Mouse (Mus musculus): ENCODE results near the gene Asb9. TPM values are rescaled to one million over a fixed set of nuclear protein-coding genes. Genes with fewer than 3 reads are reported as not detected.
A peak's percentile ranks its signal among the peaks of the same experiment; 100 is the strongest.

Gene Asb9
- polyA plus RNA-seq (2014; fragmentation: Nextera tagmentation; extraction: Ambion mirVana) = 0.86 and 1.1 TPM in 2 replicates

DNA sequence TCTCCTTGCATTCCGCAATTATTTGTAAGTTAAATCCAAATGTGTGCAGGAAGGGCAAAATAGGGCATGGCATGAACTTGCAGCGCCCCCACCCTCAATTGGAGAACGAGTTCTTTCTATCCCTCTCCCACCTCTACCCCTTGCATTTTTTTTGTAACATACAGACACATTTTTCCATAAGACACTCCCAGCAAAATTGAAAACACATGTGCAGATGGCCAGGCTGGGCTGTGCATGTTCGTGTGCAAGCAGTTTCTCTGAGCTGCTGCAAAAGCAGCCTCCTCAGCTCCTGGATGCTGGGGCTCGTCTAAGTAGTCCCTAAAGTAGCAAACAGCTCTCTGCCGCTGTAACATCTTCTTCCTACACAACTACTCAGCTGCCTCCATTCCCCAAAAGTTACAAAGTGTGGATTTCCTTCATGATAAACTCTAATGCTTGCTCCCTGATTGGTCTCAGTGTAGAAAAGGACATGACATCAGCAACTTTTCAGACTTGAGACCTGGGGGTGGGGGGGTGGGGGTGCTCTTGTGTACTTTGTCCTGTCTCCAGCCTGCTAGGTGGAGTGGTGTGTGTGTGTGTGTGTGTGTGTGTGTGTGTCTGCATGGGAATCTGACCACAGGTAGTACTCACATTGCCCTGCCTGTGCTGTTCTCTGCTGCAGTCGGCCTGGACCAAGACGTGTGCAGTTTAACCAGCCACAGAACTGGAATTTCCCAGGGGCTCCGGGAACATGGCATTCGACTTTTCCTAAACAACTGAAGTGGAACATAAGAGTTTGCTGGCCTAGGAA lies at the start of gene Asb9:
TSS of gene Asb9 (plus strand) at position 619 of the 790 bp plus-strand sequence.
- 75% methylated on average over 10 of the region's 10 CpGs for WGBS

DNA sequence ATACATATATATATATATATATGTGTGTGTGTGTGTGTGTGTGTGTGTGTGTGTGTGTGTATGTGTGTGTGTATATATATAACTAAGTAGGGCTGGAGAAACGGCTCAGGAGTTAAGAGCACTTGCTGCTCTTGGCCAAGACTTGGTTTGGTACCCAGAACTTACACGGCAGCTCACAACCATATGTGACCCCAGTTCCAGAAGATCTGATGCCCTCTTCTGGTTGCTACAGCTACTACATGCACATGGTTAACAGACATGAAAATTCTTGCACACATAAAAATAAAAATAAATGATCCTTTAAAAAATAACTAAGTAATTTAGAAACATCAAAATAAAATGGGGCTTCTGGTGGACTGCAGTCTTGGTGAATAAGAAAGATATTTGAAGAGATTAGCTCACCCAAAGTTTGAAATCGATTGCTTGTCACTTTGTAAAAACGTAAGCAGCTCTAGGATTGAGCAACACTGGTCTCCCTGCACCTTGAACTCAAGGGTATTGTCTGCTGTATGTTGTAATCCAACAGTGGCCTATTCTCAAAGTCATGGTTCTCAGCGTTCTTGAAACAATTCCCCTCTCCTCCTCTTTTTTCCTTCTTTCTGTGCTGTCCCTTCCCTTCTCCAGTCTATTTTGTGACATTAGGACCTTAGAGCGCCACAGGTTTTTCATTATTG lies 46.8 kb upstream of the Asb9 start:
- no peaks in the 10 kb centered on the region for H3K9me3 ChIP-seq (ENCODE audit: control insufficient read depth, low read length)
- no peaks in the 10 kb centered on the region for H3K4me1 ChIP-seq (replicated peaks; ENCODE audit: control insufficient read depth, insufficient read depth, low read length)
- no peak for DNase-seq (ENCODE audit: low spot score)
- no peak for ATAC-seq (ENCODE audit: low FRiP score)
- H3K36me3 ChIP-seq (ENCODE audit: control insufficient read depth, insufficient read depth, low read length) = no peaks in the 10 kb centered on the region
- no peak overlapping the region for H3K4me3 ChIP-seq (ENCODE audit: low read depth, low read length)
- no peak overlapping the region for H3K27ac ChIP-seq (ENCODE audit: low read depth, low read length)
- H3K9ac ChIP-seq (ENCODE audit: low read depth, low read length) = no peak overlapping the region
- no peak overlapping the region for H3K4me2 ChIP-seq (replicated peaks; ENCODE audit: low read depth, low read length)
- 69% methylated on average over 6 of the region's 6 CpGs for WGBS
- no peaks in the 10 kb centered on the region for H3K27me3 ChIP-seq (ENCODE audit: control insufficient read depth, insufficient read depth, low read length)

More for the DNA sequence above, at the start of gene Asb9:
- Histone ChIP-seq H3K27me3 (ENCODE audit: control insufficient read depth, insufficient read depth, low read length) (no peaks in the 10 kb centered on the region), H3K4me3 (ENCODE audit: low read depth, low read length) (no peak within 1 kb of the TSS), H3K9ac (ENCODE audit: low read depth, low read length) (no peak within 1 kb of the TSS), H3K27ac (ENCODE audit: low read depth, low read length) (no peak within 1 kb of the TSS), H3K36me3 (ENCODE audit: control insufficient read depth, insufficient read depth, low read length) (no peaks in the 10 kb centered on the region), H3K4me1 (replicated peaks; ENCODE audit: control insufficient read depth, insufficient read depth, low read length) (no peaks in the 10 kb centered on the region), H3K9me3 (ENCODE audit: control insufficient read depth, low read length) (no peaks in the 10 kb centered on the region), H3K4me2 (replicated peaks; ENCODE audit: low read depth, low read length) (no peak within 1 kb of the TSS)
- DNase-seq (ENCODE audit: low spot score) (peak; percentile 2), ATAC-seq (ENCODE audit: low FRiP score) (no peak)

GRCm38 (mm10) chrX:164502258-164502657 lies 3.9 kb upstream of the Asb9 start:
- WGBS = 89% methylated on average over 2 of the region's 2 CpGs
- H3K36me3 ChIP-seq (ENCODE audit: control insufficient read depth, insufficient read depth, low read length) = no peaks in the 10 kb centered on the region
- H3K9me3 ChIP-seq (ENCODE audit: control insufficient read depth, low read length) = no peaks in the 10 kb centered on the region
- no peaks in the 10 kb centered on the region for H3K4me1 ChIP-seq (replicated peaks; ENCODE audit: control insufficient read depth, insufficient read depth, low read length)
- no peak overlapping the region for H3K4me3 ChIP-seq (ENCODE audit: low read depth, low read length)
- ATAC-seq (ENCODE audit: low FRiP score) (no peak), DNase-seq (ENCODE audit: low spot score) (no peak)
- H3K4me2 ChIP-seq (replicated peaks; ENCODE audit: low read depth, low read length) = no peak overlapping the region
- H3K27me3 ChIP-seq (ENCODE audit: control insufficient read depth, insufficient read depth, low read length) = no peaks in the 10 kb centered on the region
- no peak overlapping the region for H3K9ac ChIP-seq (ENCODE audit: low read depth, low read length)
- H3K27ac ChIP-seq (ENCODE audit: low read depth, low read length) = no peak overlapping the region

- 84% methylated on average over 4 of the region's 4 CpGs for WGBS
- Histone ChIP-seq H3K36me3 (ENCODE audit: control insufficient read depth, insufficient read depth, low read length) (no peaks in the 10 kb centered on the region), H3K4me2 (replicated peaks; ENCODE audit: low read depth, low read length) (no peak overlapping the region), H3K9me3 (ENCODE audit: control insufficient read depth, low read length) (no peaks in the 10 kb centered on the region), H3K9ac (ENCODE audit: low read depth, low read length) (no peak overlapping the region), H3K4me1 (replicated peaks; ENCODE audit: control insufficient read depth, insufficient read depth, low read length) (no peaks in the 10 kb centered on the region), H3K4me3 (ENCODE audit: low read depth, low read length) (no peak overlapping the region), H3K27ac (ENCODE audit: low read depth, low read length) (no peak overlapping the region), H3K27me3 (ENCODE audit: control insufficient read depth, insufficient read depth, low read length) (no peaks in the 10 kb centered on the region)
- no peak for ATAC-seq (ENCODE audit: low FRiP score)
- DNase-seq (ENCODE audit: low spot score) = no peak
Measured at GRCm38 (mm10) chrX:164507068-164507467, 941 bp downstream of the Asb9 start.

GRCm38 (mm10) chrX:164508728-164509127 lies 2.6 kb downstream of the Asb9 start:
- Histone ChIP-seq H3K27ac (ENCODE audit: low read depth, low read length) (no peak overlapping the region), H3K27me3 (ENCODE audit: control insufficient read depth, insufficient read depth, low read length) (no peaks in the 10 kb centered on the region), H3K4me1 (replicated peaks; ENCODE audit: control insufficient read depth, insufficient read depth, low read length) (no peaks in the 10 kb centered on the region), H3K4me2 (replicated peaks; ENCODE audit: low read depth, low read length) (no peak overlapping the region), H3K4me3 (ENCODE audit: low read depth, low read length) (no peak overlapping the region), H3K36me3 (ENCODE audit: control insufficient read depth, insufficient read depth, low read length) (no peaks in the 10 kb centered on the region), H3K9me3 (ENCODE audit: control insufficient read depth, low read length) (no peaks in the 10 kb centered on the region), H3K9ac (ENCODE audit: low read depth, low read length) (no peak overlapping the region)
- 57% methylated on average over 3 of the region's 3 CpGs for WGBS
- DNase-seq (ENCODE audit: low spot score) (no peak), ATAC-seq (ENCODE audit: low FRiP score) (no peak)

- no peaks in the 10 kb centered on the region for H3K36me3 ChIP-seq (ENCODE audit: control insufficient read depth, insufficient read depth, low read length)
- H3K4me1 ChIP-seq (replicated peaks; ENCODE audit: control insufficient read depth, insufficient read depth, low read length) = no peaks in the 10 kb centered on the region
- H3K9me3 ChIP-seq (ENCODE audit: control insufficient read depth, low read length) = no peaks in the 10 kb centered on the region
- no peak overlapping the region for H3K4me2 ChIP-seq (replicated peaks; ENCODE audit: low read depth, low read length)
- no peak overlapping the region for H3K4me3 ChIP-seq (ENCODE audit: low read depth, low read length)
- no peak for ATAC-seq (ENCODE audit: low FRiP score)
- no peak overlapping the region for H3K27ac ChIP-seq (ENCODE audit: low read depth, low read length)
- no peak for DNase-seq (ENCODE audit: low spot score)
- H3K9ac ChIP-seq (ENCODE audit: low read depth, low read length) = no peak overlapping the region
- no peaks in the 10 kb centered on the region for H3K27me3 ChIP-seq (ENCODE audit: control insufficient read depth, insufficient read depth, low read length)
Measured at GRCm38 (mm10) chrX:164522138-164522537, 16.0 kb downstream of the Asb9 start.

DNA sequence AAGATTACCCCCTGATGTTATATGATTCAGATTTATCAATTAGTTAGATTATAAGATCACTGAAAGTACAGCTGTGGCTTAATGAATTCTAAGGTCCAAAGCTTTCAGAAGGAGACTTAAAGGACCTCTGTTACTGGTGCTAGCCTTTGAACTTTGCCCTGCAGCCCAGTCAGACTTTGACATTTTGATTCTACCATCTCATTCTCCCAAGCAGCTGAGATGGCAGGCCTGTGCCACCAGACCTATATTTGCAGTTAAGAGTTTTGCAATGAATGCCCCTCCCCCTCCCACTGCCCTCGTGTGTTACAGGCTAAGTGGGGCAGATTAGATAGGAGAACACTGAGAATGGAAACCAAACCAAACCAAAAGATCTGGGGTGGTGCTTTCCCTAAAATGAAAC lies 20.4 kb downstream of the Asb9 start:
- DNase-seq (ENCODE audit: low spot score) (no peak), ATAC-seq (ENCODE audit: low FRiP score) (no peak)
- H3K4me1 ChIP-seq (replicated peaks; ENCODE audit: control insufficient read depth, insufficient read depth, low read length) = no peaks in the 10 kb centered on the region
- H3K27ac ChIP-seq (ENCODE audit: low read depth, low read length) = no peak overlapping the region
- no peak overlapping the region for H3K9ac ChIP-seq (ENCODE audit: low read depth, low read length)
- no peaks in the 10 kb centered on the region for H3K9me3 ChIP-seq (ENCODE audit: control insufficient read depth, low read length)
- 44% methylated on average over 1 of the region's 1 CpGs for WGBS
- H3K36me3 ChIP-seq (ENCODE audit: control insufficient read depth, insufficient read depth, low read length) = no peaks in the 10 kb centered on the region
- no peak overlapping the region for H3K4me2 ChIP-seq (replicated peaks; ENCODE audit: low read depth, low read length)
- no peak overlapping the region for H3K4me3 ChIP-seq (ENCODE audit: low read depth, low read length)
- H3K27me3 ChIP-seq (ENCODE audit: control insufficient read depth, insufficient read depth, low read length) = no peaks in the 10 kb centered on the region

DNA sequence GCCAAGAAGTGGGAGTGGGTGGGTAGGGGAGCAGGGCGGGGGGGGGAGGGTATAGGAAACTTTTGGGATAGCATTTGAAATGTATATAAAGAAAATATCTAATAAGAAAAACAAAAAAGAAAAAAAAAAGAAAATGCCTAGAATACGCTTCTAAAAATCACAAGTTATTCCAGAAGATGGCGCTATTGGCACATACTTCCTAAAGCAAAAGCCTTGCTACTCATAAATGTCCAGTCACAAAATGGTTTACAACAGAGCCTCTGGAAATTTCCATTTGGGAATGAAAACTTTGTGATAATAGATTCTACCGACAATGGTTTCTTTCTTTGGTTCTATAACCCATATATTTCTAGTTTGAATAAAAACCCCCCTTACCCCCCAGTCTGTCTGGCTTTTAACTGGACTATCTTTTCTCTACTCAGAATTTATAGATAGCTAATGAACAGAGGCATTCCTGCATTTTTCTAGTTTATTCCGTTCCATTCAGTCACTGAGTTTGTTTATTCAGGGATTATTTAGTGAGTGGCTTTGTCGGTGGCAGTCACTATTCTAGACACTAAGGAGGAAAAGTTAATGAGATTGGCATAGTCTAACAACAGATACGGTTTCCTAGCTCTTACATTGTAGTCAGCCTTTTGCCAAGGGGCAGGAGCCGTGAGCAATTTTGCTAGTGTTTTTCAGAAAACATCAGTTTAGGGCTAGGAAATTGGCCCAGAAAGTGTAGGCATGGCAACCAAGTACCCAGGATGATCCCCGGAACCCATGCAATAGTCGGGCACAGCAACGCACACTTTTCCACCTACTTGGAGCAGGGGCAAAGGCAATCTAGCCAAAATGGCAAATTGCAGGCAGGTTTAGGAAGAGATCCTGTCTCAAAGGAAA lies 35.5 kb downstream of the Asb9 start:
- peak; percentile 51 for DNase-seq (ENCODE audit: low spot score)
- H3K36me3 ChIP-seq (ENCODE audit: control insufficient read depth, insufficient read depth, low read length) = no peaks in the 10 kb centered on the region
- no peak overlapping the region for H3K9ac ChIP-seq (ENCODE audit: low read depth, low read length)
- H3K4me1 ChIP-seq (replicated peaks; ENCODE audit: control insufficient read depth, insufficient read depth, low read length) = no peaks in the 10 kb centered on the region
- no peaks in the 10 kb centered on the region for H3K27me3 ChIP-seq (ENCODE audit: control insufficient read depth, insufficient read depth, low read length)
- no peak overlapping the region for H3K4me2 ChIP-seq (replicated peaks; ENCODE audit: low read depth, low read length)
- no peak overlapping the region for H3K27ac ChIP-seq (ENCODE audit: low read depth, low read length)
- no peak for ATAC-seq (ENCODE audit: low FRiP score)
- no peak overlapping the region for H3K4me3 ChIP-seq (ENCODE audit: low read depth, low read length)
- 49% methylated on average over 11 of the region's 11 CpGs for WGBS
- H3K9me3 ChIP-seq (ENCODE audit: control insufficient read depth, low read length) = no peaks in the 10 kb centered on the region

Data from hindbrain, embryonic 11.5 days (tissue).